Mouse (Mus musculus): Measurements from ENCODE around the gene Rarg.

Rarg gene

GRCm38 (mm10) chr15:102257202-102258075, at the start of gene Rarg:
TSS of gene Rarg (minus strand) at chr15:102257517.
- no peak for DNase-seq (ENCODE audit: low read depth, low spot score)

DNA sequence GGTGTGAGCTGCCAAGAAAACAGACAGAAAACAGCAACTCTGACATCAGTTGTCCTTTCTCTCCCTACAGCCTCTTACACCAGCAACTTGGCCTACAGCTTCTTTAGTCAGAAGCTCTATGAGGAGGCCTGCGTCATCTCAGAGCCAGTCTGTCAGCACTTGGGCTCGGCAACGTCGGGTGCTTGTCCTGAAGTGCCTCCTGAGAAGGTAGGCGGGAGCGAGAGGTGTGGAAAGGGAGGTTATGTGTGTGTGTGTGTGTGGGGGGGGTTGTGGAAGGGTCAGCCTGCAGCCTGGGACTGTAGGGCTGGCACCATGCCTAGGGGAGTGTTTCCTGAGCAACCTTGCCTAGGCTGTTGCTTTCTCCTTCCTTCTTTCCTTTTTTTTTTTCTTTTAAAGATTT, 45.2 kb upstream of the Rarg start:
- DNase-seq (ENCODE audit: low read depth, low spot score): no peak

DNA sequence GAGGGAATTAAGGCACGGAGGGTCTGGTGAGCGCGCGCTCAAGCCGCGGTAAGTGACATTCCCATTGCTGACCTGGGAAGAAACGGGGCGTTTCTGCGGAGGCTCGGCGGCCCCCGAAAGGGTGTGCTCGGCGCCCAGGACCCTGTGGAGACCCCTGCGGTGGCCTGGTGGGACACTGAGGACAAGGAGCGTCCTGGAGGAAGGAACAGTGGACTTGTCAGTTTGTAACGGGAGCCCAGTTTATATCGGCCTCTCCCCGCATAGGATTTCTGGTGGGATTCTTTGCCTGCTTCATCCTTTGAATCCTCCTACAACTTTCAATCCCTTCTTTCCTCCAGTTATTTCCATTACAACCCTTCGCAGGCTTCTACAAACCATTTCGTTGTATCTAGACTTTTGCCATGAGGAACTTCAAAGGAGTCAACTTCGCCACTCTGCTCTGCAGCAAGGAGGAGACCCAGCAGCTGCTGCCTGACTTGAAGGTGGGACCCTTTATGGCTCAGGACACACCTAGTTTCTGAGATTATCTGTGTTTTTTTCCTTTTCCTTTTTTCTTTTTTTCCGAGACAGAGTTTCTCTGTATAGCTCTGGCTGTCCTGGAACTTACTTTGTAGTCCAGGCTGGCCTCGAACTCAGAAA, 39.2 kb upstream of the Rarg start:
- no peak for DNase-seq (ENCODE audit: low read depth, low spot score)

DNA sequence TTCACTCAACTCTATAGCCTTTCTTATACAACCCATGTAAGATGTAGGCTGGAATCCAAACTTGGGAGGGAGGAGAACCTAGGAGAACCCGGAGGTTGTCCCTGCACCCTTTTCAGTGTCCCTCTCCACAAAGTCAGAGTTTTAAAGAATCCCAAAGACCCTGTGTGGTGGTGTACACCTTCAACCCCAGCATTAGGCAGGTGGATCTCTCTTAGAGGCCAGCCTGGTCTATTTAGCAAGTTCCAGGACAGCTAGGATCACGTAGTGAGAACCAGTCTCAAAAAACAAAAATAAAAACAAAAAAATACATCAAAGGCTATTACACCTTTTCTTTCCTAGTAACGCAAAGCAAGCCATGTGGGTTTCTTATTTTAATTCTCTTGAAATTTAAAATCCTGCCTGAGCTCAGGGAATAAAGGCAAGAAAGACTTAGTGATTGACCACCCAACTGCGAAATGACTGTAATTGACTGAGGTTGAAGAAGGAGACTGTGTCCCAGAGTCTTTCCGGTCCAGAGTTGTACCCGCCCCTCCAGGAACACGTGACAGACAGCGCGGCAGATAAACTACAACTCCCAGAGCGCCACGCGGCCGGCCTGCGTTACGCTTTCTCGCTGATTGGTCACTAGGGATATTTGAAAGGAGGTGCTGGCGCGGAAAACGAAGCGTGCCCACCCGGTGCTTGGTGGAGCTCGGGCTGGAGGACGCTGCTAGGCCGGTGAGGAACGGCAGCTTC, 38.5 kb upstream of the Rarg start, which contains the start of gene Espl1:
Gene Espl1, plus strand, starts transcription at position 634 of the 735 bp plus-strand sequence.
- DNase-seq (ENCODE audit: low read depth, low spot score): peak; percentile 93

DNA sequence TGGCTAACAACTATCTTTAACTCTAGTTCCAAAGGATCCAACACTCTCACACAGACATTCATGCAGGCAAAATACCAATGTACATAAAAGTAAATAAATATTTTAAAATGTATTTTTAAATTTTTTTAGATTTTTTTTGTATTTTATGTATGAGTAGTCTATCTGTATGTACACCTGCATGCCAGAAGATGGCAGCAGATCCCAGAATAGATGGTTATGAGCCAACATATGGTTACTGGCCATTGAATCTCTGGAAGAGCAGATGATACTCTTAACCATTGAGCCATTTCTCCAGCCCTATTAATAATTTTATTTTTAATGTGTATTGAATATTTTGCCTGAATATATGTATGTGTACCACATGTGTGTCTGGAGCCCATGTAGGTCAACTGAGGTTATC, 30.1 kb upstream of the Rarg start:
- peak; percentile 48 for DNase-seq (ENCODE audit: low read depth, low spot score)

DNA sequence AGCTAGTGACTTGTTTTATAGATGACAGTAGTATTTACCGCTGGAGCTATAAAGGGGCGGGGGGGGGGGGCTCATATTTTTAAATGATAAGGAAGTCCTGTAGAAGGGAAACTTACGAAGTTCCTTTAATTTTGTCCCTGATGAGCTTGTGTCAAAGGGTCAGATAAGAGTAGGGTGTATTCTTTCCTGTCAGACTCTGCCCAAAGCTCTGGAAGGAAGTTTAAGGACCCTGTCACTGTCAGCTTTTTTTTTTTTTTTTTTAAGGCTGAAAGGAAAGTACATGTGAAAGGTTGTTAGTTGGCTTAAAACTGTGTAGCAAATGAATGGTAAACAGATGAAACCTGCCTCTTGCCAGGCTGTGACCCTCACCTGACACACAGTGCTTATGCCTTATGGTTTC, 26.3 kb upstream of the Rarg start:
- DNase-seq (ENCODE audit: low read depth, low spot score): no peak

- DNase-seq (ENCODE audit: low read depth, low spot score): no peak
Observed at GRCm38 (mm10) chr15:102282463-102283292, 25.4 kb upstream of the Rarg start.

DNA sequence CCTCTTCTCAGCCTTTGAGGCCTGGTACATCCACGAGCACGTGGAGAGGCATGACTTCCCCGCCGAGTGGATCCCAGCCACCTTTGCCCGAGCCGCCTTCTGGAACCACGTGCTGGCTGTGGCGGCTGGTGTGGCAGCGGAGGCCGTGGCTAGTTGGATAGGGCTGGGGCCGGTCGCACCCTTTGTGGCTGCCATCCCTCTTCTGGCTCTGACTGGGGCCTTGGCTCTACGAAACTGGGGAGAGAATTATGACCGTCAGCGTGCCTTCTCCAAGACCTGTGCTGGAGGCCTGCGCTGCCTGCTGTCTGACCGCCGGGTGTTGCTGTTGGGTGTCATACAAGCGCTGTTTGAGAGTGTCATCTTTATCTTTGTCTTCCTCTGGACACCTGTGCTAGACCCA, 23.3 kb upstream of the Rarg start:
- no peak for DNase-seq (ENCODE audit: low read depth, low spot score)

- DNase-seq (ENCODE audit: low read depth, low spot score): no peak
Observed at GRCm38 (mm10) chr15:102279783-102280520, 22.6 kb upstream of the Rarg start.

DNA sequence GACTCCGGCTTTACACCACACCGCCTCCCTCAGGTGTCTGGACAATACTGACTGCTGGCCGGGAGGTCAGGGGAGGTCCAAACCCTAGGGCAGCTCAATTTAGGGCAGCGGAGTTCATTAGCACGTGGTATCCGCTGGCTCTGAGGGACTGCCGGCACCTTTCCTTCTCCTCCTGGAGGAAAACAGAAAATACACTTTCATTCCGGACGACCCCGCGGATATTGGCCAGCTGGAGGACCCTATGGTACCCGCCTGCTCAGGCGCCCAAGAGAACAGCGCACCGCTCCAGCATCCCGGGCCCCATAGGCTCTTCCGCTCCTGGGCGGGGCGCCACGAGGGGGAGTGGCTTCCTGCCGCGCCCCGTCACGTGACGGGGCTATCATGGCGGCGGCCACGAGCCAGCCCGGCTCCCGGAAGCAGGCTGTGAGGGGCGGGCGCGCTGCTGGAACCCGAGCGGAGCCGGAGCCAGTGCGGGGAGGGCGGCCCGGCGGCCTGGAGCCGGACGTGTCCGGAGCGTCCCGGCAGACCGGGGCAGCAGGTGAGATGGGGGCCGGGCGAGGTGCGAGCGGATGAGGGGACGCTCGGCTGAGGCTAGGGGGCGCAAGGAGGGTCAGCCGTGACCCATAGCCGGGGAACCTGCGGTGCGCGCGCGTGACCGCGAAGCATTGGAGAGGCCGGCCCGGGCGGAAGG, 21.9 kb upstream of the Rarg start, which contains the start of gene Mfsd5:
Gene Mfsd5, plus strand, starts transcription at position 363 of the 691 bp plus-strand sequence.
- DNase-seq (ENCODE audit: low read depth, low spot score): peak; percentile 90

GRCm38 (mm10) chr15:102278726-102279091, 21.4 kb upstream of the Rarg start:
- no peak for DNase-seq (ENCODE audit: low read depth, low spot score)

DNA sequence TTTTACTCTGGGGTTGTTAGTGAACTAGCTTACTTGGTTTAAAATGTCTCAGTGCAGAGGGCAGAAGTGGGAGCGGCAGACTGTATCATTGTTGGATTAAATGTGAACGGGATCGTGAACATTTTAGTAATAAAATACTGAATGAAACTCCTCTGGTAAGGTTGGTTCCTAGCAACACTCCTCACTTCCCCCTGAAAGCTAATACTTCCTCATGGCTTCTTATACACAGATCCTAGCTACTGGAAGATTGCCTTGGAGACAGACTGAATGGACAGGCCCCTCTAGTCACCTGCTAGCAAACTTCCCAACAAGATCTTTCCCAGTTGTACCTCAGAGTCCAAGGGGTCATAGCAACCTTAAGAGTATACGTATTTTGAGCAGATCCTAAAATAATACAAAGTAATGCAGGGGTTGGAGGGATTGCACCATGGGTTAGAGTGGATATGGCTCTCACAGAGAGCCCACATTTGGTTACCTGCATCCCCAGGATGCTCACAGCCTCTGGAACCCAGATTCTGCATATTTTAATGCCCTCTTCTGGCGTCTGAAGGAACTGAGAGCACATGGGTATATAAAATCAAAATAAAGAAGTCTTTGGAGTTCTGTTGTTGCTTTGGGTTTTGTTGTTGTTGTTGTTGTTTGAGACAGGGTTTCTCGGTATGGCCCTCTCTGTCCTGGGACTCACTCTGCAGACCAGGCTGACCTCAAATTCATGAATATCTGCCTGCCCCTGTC, 16.8 kb upstream of the Rarg start:
- no peak for DNase-seq (ENCODE audit: low read depth, low spot score)

DNA sequence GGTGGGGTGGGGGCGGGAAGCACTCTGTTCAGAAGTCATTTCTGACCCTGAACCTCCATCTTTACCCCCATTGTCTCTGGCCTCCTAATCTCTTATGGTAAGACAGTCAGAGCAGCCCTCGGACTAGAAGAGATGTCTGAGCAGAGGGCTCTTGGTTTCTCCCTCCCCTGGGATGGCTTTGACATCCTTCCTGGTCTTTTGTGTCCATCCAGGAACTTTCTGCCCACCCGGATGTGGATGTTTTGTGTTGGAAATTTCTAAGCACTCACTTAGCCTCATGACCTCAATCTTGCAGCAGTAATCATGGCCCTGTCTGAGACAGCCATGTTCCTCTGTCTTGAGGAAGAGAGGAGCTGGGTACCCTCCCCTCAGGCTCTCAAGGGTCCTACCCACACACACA, 14.1 kb upstream of the Rarg start:
- DNase-seq (ENCODE audit: low read depth, low spot score): no peak

GRCm38 (mm10) chr15:102270274-102270960, 13.1 kb upstream of the Rarg start, which contains the start of gene Gm9918:
TSS of gene Gm9918 (plus strand) at chr15:102270563.
- DNase-seq (ENCODE audit: low read depth, low spot score): no peak

DNA sequence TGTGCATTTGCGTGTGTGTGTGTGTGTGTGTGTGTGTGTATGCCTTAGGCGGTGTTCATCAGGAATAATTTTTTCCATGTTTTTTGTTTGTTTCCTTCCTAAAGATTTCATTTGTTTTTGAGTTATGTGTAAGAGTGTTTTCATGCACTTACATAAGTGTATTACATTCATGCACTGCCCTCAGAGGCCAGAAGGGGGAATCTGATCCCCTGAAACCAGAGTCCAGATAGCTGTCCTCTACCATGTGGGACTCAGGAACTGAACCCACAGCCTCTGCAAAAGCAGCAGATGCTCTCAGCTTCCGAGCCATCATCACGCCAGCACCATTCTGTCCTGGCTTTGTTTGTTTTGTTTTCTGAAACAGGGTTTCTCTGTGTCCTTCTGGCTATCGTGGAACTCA, 8.2 kb upstream of the Rarg start:
- no peak for DNase-seq (ENCODE audit: low read depth, low spot score)

DNA sequence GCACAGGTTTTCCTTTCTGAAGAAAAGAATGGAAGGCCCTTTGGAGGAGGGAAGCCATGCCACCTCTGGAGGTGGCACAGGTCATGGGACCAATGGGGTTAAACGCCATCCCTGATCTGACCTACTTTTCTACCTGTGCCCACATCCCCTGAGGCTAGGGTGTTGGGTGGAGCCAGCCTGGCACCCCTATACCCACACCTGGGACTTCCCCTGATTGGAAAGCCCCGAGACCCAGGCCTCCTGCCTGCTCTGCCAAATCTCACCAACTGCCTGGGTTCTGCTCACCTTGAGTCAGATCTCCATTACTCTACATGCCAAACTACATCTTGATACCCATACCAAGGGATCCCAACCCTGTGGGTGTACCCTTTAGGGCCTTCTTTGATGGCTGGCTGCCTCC, 5.7 kb upstream of the Rarg start:
- no peak for DNase-seq (ENCODE audit: low read depth, low spot score)

DNA sequence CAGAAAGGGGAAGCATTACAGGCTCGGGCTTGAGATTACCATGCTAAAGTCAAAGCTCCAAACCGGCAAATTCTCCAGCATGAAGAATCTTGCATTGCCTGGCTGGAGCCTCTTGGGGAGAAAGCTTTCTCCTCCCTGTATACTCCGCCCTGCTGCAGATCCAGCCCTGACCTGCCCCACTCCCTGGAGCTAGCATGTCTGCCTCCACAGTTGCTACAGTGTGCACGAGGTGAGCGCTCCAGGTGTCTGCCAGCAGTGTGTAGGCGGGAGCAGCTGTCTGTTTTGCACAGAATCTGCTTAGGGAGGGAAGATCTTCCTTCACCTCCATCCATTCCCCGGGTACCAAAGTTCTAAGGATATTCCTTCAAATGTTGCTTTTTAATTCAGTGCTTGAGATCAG, 5.3 kb upstream of the Rarg start:
- no peak for DNase-seq (ENCODE audit: low read depth, low spot score)

- no peak for DNase-seq (ENCODE audit: low read depth, low spot score)
Observed at GRCm38 (mm10) chr15:102258581-102259253, 1.4 kb upstream of the Rarg start.

All from forelimb bud, embryonic 11.5 days (tissue).